Mouse (Mus musculus) gastrocnemius, adult 18-20 months (tissue): ENCODE measurements around the gene Cldn20. TPM values are rescaled to one million over a fixed set of nuclear protein-coding genes. Genes with fewer than 3 reads are reported as not detected.

Experiments
- DNase-seq: peaks from one replicate; pipeline ENCODE4 v3.0.0; 2021; ENCODE audit warnings: low spot score
- long read RNA-seq, 2 experiments: library from polyadenylated mRNA; stranded (forward); transcript quantifications; one replicate each; pipeline ENCODE4 v2.0.0; 2021
- total RNA-seq, 2 experiments: library from RNA; stranded (reverse); gene quantifications; 2 replicates each; pipeline ENCODE4 v1.2.3; 2021

The Cldn20 gene
- not detected for total RNA-seq
- long read RNA-seq, experiment 1: 0 reads
- long read RNA-seq, experiment 2: 0 reads

DNA sequence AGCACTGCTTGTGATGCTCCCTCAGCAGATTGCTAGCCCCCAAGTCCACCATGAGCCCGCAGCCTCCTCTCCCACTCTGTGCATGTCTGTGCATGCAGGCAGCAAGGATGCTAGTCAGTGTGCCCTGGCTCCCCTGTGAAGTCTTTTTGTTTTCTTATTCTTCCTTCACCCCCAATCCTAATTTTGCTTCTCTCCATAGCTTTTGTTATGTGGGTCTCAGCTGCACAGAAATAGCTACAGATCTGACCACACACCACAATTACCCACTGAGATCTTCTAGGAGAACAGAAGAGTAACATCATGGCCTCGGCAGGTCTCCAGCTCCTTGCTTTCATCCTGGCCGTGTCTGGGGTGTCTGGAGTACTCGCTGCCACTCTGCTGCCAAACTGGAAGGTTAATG, at the start of gene Cldn20:
TSS of gene Cldn20 (plus strand) at position 301 of the 400 bp plus-strand sequence.
- no peak for DNase-seq

GRCm38 (mm10) chr17:3483091-3483490, 49.3 kb upstream of the Cldn20 start:
- no peak for DNase-seq

DNA sequence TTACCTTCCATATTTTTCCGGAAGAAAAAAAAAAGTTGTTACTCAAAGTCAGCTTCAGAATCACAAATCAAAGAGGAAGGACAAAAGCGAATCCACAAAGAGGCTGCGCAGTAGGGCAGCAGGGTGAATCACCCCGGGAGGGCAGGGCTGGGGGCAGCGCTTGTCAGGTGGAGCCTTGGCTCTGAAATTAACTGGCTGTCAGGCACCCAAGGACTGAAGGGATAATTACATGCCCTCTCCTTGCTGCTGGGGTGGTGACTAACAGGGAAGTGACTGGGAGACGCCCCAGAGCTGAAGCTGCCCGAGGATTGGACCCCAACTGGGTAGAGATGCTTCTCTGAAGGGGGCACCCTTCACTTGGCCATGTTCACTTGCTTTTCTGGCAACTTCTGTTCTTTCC, 46.5 kb upstream of the Cldn20 start:
- DNase-seq: no peak

GRCm38 (mm10) chr17:3487211-3487610, 45.1 kb upstream of the Cldn20 start:
- no peak for DNase-seq

DNA sequence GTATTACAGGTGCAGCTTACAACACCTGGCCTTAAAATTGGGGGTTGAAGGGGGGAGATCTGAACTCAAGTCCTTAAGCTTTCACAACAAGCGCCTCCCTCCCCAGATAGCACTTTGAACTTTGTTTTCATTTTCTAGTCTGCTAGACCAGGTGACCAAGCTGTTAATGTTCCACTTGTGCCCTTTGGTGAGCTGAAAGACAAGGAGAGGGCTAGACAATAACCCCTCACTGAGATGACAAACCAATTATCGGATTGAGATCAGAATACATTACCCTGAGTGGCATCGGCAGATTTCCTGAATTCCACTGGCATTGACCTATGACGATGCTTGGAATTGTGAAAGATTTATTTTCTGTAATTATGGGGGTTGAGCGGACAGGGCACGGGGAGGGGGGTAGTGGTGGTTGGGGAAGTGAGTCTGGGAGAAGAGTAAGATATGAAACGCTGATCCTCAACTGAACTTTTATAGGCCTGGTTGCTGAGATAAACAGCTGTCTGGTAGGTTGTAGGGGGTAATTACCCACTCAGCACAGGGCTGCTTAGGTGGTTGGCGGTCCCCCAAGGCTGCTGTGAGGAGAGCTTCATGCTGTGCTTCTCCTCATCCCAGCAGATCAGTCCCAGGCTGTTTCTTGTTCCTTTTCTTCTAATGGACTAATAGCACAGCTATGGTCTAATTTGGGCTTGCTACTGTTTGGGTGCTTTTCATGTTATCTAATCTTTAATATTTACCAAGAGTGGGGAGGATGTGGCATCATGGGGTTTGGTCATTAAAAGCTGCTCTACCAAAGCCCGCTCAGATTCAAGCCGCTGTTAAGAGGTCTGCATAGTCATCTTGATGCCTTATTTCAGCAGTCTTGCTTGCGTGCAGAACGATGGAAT, 44.4 kb upstream of the Cldn20 start:
- DNase-seq: no peak

DNA sequence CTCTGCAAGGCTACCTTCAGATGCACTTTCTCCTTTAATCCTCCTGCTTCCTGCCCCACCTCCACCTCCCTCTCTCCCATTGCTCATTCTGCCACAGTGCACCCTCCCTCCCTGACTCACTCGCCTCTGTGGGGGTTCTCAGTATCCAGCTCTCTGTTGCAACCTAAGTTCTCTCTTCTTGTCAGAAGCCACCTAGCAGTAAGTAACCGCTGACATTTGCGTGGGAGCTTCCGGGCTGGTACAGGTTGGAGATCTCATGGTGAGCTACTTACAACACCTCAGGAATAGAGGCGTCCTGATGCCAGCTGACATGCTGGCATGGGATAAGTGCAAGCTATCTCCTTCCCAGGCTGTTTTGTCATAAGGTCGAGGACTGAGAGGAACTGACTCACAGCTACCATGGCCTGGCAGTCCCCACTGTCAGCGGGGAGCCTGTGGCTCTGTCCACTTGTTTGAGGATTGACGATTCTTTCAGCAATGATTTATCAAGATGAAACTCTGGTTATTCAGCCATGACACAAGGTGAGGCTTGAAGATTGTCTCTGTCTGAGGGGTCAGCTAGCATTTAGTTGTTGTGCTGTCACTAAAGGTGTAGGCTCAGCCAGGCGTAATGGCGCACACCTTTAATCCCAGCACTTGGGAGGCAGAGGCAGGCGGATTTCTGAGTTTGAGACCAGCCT, 42.0 kb upstream of the Cldn20 start:
- no peak for DNase-seq

- no peak for DNase-seq
Observed at GRCm38 (mm10) chr17:3491065-3491464, 41.3 kb upstream of the Cldn20 start.

DNA sequence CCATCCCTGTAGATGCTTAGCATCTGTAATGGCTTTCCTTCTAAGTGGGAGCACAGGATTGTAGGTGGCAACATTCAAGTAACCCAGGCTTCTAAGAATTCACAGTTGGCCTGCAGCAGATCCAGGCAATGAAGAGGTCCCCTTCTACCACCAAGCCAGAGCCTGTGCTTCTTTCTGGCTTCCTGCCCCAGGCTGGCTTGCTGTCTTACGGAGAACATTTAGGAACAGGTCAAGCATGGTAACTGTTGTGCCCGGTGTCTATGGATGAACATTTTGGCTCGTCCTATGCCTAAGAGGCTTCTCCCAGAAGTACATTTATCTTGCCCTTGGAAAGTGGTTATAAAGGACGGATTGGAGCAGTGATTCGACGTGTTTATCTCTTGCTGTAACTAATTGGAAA, 40.7 kb upstream of the Cldn20 start:
- no peak for DNase-seq

DNA sequence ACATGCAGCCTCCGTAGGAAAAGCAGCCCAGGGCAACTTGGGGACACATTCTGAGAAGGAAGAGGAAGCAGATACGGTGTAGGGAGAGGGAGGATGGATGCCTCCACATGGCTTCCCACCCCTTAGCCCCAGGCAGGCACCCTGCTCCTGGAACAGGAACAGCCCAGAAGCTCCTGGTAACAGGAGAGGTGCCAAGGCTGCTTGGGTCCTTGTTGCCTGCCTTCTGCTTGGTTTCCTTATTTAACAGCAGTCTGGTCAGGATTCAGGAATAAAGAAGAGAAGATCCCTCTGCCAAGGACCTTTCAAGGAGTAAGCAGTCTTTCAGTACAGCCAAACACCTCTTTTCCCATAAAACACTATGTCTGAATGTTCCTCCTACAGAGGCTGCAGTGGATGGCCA, 36.8 kb upstream of the Cldn20 start:
- DNase-seq: no peak

- DNase-seq: no peak
Observed at GRCm38 (mm10) chr17:3496080-3496479, 36.3 kb upstream of the Cldn20 start.

- no peak for DNase-seq
Observed at GRCm38 (mm10) chr17:3498086-3498485, 34.3 kb upstream of the Cldn20 start.

- DNase-seq: no peak
Observed at GRCm38 (mm10) chr17:3498580-3498979, 33.8 kb upstream of the Cldn20 start.

- DNase-seq: no peak
Observed at GRCm38 (mm10) chr17:3499468-3499867, 32.9 kb upstream of the Cldn20 start.

DNA sequence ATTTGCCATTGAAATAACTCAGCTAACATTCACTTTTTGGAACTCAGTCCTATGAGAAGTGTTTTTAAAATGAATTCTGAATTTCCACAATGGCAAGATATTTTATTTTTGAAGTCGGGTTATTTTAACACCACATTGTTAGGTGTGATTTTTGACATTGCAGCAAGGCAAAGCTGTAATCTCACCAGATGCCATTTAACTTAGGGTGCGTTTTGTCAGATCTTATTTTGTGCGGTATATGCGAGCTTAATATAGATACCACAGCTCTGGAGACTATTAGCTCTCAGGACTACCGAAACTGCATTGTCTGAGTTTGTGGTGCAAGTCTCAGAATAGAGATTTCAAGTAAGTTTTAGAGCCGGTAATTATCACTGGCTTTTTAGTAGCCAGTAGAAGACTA, 32.3 kb upstream of the Cldn20 start:
- DNase-seq: no peak

DNA sequence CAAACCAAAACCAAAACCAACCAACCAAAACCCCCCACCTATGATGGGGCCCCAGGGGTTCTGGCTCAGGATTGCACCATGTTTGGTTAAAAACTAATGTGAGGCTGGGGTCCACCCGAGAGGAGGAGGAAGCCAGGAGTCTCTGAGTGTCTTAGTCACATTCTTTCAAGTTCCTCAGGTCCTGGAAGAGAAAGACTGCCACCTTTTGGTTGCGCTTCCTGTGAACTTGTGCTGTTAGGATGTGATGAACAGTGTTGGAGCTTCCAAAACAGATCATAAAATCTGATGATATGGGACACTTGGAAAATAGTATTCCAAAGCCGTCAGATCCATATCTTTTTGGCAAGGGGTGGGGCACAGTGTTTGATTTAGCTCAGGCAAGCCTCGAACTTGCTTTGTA, 31.4 kb upstream of the Cldn20 start:
- DNase-seq: no peak

DNA sequence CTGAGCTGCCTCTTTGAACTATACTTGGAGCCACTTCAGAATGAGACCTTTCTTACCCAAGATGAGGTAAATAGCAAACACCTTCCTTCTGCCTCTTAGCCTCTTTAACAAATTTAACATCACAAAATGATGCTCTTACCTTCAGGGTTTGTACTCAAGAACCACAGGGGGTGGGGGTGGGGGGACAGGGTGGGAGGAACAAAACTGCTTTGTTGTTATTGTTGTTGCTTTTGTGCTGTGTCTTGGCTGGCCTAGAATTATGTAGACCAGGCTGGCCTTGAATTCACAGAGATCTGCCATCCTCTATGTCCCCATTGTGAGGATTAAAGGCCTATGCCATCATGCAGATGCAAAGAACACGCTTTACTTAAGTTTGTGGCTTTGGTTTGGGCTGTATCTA, 26.6 kb upstream of the Cldn20 start:
- no peak for DNase-seq

DNA sequence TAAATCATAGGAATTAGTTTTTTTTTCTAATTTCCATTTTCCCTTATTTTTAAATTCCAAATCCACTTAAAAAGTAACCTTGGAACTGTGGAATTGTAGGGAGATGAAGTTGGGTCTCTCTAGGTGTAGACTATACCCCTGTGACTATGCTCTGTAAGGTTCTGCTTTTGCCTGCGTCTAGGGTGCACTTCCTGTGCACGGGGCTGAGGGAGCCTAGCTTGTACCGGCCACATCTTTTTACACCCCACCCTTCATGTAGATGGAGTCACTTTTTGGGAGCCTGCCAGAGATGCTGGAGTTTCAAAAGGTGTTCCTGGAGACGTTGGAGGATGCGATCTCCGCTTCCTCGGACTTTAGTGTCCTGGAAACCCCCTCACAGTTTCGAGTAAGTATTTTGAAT, 25.8 kb upstream of the Cldn20 start:
- DNase-seq: no peak

- peak; percentile 61 for DNase-seq
Observed at GRCm38 (mm10) chr17:3509841-3510240, 22.5 kb upstream of the Cldn20 start.

GRCm38 (mm10) chr17:3514316-3514715, 18.0 kb upstream of the Cldn20 start:
- no peak for DNase-seq

- no peak for DNase-seq
Observed at GRCm38 (mm10) chr17:3515851-3516250, 16.5 kb upstream of the Cldn20 start.

DNA sequence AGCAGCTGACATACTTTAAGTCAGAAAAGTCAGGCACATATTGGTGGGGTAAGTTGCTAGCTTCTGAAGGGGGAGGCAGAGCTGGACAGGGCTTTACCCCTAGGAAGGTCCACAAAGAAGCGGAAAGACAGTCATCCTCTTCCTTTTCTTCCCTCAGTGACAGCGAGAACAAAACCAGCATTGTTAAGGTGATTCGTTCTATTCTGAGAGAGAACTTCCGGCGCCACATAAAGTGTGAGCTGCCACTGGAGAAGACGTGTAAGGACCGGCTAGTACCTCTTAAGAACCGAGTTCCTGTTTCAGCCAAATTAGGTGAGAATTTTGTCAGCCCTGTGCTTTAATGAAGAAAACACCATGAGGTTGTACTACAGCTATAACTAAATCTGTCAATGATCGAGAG, 15.9 kb upstream of the Cldn20 start:
- no peak for DNase-seq

DNA sequence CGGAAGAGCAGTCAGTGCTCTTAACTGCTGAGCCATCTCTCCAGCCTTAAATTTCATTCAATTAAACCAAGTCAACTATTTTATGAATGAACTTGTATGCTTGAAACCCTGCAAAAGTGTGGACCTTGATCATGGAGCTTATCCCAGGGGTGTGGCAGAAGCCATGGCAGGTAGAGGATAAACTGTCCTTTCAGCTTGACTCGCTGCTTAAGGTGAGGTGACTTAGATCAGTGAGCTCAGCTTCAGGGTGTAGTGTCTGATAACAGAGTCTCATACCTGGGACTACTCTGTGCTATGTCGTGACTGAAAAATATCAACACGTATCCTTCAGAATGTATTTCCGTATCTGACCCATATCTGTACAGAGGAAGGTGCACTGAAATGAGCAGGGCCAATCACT, 12.0 kb upstream of the Cldn20 start:
- no peak for DNase-seq
